Mouse (Mus musculus): Measurements from ENCODE around the gene Lrtm1.

The Lrtm1 gene

GRCm38 (mm10) chr14:29031858-29032395 is 13.9 kb downstream of the Lrtm1 start:
- DNase-seq (ENCODE audit: low spot score in 2 of 2), result no peak

DNA sequence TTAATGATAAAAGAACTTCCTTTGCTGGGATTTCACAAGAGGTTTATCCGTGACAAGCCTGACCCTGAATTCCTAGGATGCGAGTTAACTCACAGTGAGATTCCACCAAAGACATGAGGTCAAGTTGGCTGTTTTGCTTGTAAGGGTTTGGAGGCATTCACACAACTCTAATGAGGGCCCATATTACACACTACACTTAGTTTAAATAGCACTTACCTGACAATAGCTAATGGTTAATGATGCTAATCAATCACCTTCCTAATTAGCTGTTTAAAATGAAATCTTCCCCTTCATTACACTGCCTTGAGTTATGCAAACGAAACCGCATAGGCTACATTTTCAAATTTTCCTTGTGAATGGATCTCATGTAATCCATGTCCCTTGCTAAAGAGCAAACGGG is 20.2 kb downstream of the Lrtm1 start:
- DNase-seq (ENCODE audit: low spot score in 2 of 2), result no peak

GRCm38 (mm10) chr14:29040606-29041364 is 22.8 kb downstream of the Lrtm1 start:
- DNase-seq (ENCODE audit: low spot score in 2 of 2), result peak in 1 of 2 experiments; percentile 52

- no peak for DNase-seq (ENCODE audit: low spot score in 2 of 2)
These were observed 23.5 kb downstream of the Lrtm1 start for GRCm38 (mm10) chr14:29041498-29041897.

GRCm38 (mm10) chr14:29042355-29042754 is 24.3 kb downstream of the Lrtm1 start:
- no peak for DNase-seq (ENCODE audit: low spot score in 2 of 2)

DNA sequence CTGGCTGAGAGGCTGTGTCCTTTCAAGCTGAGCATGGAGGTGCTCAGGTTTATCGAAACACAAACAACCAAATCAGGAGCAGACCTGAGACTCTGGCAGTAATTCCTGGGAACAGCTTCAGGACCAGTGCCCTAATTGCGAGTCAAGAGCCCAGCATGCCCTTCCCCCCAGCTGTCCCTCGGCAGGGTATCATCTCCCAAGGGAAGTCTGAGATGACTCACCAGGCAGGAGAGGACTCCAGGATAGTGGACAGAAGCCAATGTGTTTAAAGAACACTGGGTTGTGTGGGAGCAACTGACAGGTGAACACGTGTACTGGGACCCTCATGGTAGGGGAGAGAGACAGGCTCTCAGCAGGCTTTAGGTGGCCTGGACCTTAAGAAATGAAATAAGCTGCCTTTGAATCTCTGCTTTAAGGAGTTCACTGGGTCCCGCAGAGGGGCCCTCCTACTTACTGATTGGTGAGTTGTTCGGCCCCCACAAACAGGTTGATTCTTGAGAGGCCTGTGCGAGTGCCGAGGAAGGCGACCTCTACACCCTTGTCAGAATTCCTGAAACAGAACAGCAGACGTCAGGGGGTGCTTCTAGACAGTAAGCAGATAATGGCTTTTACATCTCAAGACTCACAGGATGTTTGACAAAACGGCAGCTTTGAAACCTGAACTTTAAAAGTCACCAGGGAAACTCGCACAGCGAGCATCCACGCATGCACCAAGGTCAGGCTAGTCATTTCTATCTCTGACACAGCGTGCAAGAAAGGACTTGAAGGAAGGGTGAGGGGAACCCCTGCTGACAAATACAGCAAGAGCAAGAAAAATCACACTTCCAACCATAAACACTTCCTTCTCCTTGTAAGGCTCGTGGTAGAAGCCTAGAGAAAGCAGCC is 34.2 kb downstream of the Lrtm1 start:
- no peak for DNase-seq (ENCODE audit: low spot score in 2 of 2)

DNA sequence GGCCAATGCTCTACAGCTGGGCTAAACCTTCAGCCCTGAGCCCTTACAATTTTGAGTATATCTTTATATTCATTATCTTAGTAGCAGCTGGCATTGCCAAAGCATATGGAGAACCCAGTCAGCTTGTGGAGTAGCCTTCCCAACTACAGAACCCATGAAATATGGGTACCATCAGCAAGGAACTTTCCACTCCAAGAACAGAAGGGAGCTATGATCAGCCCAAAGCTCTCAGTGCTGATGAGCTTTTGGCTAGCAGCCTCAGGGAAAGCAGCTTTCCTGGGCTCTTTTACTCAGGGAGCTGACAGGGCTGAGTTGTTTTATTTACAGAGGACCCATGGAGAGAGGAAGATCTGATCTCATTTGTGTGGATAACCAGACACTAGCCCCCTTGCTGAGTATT is 42.7 kb downstream of the Lrtm1 start:
- no peak for DNase-seq (ENCODE audit: low spot score in 2 of 2)

DNA sequence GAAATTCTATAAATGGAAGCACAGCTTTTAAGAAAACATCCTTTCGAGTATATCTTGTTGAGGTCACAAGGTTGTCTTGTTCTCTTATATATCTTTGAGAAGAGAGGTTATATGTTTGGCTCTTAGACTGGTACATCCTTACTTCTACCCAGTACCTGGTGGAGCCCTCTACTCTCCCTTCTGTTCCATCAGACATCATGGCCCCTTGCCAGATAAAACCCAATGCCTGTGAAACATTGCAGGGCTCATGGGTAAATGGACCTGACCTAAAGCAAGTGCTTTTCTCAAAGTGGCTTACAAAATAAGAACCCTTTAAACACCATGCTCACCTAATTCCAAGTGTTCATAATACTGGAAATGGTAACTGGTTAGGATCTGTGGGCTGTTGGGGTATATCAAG is 43.5 kb downstream of the Lrtm1 start:
- no peak for DNase-seq (ENCODE audit: low spot score in 2 of 2)

DNA sequence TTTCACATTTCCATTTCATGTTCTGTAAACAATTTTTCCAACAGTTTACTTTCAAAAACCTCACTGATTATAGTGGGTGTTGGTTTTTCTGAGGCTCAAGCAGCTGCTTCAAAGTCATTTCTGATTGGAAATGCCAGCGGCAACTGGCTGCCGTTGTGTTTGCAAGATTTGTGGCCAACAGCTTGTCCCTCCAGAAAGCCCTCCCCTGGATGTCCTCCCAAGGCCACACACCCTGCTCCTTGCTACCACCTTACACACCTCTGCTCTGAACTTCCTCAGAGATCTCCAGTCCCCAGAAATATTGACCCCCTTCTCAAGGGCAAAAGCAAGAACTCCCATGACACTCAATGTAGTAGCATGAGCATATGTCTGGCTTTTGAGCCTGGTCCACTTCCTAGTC is 44.7 kb downstream of the Lrtm1 start:
- no peak for DNase-seq (ENCODE audit: low spot score in 2 of 2)

GRCm38 (mm10) chr14:29073747-29074146 is 55.7 kb downstream of the Lrtm1 start:
- no peak for DNase-seq (ENCODE audit: low spot score in 2 of 2)

DNA sequence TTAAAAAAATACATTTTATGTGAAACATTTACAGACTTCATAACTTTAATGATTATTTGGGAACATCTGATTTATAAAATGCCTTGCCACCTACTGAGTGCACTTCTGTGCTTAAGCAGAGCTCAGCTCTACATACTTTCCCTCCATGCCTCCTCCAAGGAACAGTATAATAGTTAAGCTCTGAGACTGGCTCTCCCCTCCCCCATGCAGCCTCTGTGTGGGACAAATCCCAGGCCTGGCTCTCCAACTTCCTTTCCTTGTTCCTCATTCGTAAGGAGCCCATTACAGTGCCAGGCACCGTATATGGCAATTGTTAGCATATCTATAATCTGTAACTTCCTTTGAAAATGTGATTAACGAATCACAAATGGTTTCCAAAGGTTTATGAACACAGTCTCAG is 59.4 kb downstream of the Lrtm1 start:
- no peak for DNase-seq (ENCODE audit: low spot score in 2 of 2)

- DNase-seq (ENCODE audit: low spot score in 2 of 2), result no peak
These were observed 62.2 kb downstream of the Lrtm1 start for GRCm38 (mm10) chr14:29080228-29080627.

DNA sequence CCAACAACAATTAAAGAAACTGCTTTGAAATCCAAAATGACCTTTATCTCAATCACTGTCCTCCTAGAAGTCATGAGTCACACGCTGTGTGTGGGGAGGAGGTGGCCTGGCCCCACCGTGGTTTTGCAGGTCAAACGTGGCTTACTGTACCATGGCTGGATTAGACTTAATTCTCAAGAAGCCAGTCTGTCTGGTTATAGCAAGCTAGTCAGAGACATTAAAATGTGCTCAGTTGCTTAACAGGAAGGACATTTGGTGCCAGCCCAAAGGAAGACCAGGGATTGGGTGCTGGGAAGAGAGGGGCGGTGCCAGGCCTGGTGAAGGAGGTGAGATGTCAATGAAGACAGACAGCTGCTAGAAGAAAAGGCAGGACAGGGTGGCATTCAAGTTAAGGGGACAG is 62.6 kb downstream of the Lrtm1 start:
- DNase-seq (ENCODE audit: low spot score in 2 of 2), result no peak

DNA sequence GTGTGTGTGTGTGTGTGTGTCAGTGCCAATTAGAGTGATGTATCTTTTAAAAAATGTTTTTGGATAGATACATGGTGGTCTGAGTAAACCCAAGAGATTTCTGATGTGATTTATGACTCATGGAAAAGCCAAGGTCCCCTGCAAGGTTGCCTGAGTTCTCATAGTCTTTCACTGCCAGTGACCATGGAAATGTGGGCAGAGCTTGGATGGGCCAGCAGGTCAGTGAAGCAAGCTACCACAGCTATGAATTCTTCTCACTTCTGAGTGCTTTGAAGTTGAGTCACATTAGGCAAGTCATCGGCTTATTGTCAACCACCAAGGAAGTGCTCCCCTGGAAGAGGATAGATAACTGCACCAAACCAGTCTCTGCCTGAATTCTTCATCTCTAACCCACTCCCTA is 64.2 kb downstream of the Lrtm1 start:
- no peak for DNase-seq (ENCODE audit: low spot score in 2 of 2)

Measured in cerebellum, postnatal 4 days (tissue).